Mouse (Mus musculus) limb, embryonic 12.5 days (tissue): Measurements from ENCODE around the gene Yae1d1. TPM values are rescaled to one million over a fixed set of nuclear protein-coding genes. Genes with fewer than 3 reads are reported as not detected.

Source experiments
- polyA plus RNA-seq: library from polyadenylated mRNA; unstranded; fragments of >200 nt; fragmentation: Nextera tagmentation; extraction: Ambion mirVana; gene quantifications from 2 replicates; pipeline ENCODE4 v1.2.1, GENCODE M21; 2016

Gene Yae1d1
- polyA plus RNA-seq, 1 experiment from 2014 or later, result 79.7 TPM

Other genes with a start within 250 kb of the Yae1d1 start
- 23.1 and 26.6 TPM in 2 replicates for gene Cdk13, start 188.3 kb downstream of the Yae1d1 start, polyA plus RNA-seq
- 98.8 and 107 TPM in 2 replicates for gene Rala, start 49.1 kb downstream of the Yae1d1 start, polyA plus RNA-seq